Mouse (Mus musculus) megakaryocyte, adult 5-6 weeks (primary cell): ENCODE results near the gene Cdc34. TPM values are rescaled to one million over a fixed set of nuclear protein-coding genes. Genes with fewer than 3 reads are reported as not detected.

Source experiments
- ATAC-seq: 2 replicates; pipeline ENCODE4 v1.8.0; 2016; ENCODE audit warnings: mild to moderate bottlenecking, inconsistent platforms; ENCODE audit not compliant: poor library complexity, severe bottlenecking
- total RNA-seq, 2 experiments: library from RNA; stranded (forward) in 1 of 2; stranded (reverse) in 1 of 2; fragments of 153-499, 151-499 nt in 1 of 2; fragments of 221-1000, 200-1000 nt in 1 of 2; gene quantifications; 2 replicates each; pipeline versions ENCODE4 v1.2.3 to v1.2.4; 2015 to 2017

Gene Cdc34
- total RNA-seq, 2 experiments from 2014 or later, result 52.6 to 100 TPM

GRCm38 (mm10) chr10:79670071-79670888, 11.7 kb upstream of the Cdc34 start:
- peak; percentile 14; the same call in 1 of the 2 replicates for ATAC-seq

GRCm38 (mm10) chr10:79671396-79672087, 10.5 kb upstream of the Cdc34 start:
- ATAC-seq, result no peak

- ATAC-seq, result no peak
These were observed 9.9 kb upstream of the Cdc34 start for GRCm38 (mm10) chr10:79672088-79672455.

GRCm38 (mm10) chr10:79673054-79673453, 8.9 kb upstream of the Cdc34 start:
- ATAC-seq, result no peak

- ATAC-seq, result no peak
These were observed 6.5 kb upstream of the Cdc34 start for GRCm38 (mm10) chr10:79675346-79676035.

GRCm38 (mm10) chr10:79680606-79681495, 1.1 kb upstream of the Cdc34 start:
- no peak for ATAC-seq

GRCm38 (mm10) chr10:79682551-79682915, 538 bp downstream of the Cdc34 start:
- ATAC-seq, result no peak

- ATAC-seq, result no peak
These were observed 1.1 kb downstream of the Cdc34 start for GRCm38 (mm10) chr10:79682916-79683582.

- no peak for ATAC-seq
These were observed 2.0 kb downstream of the Cdc34 start for GRCm38 (mm10) chr10:79683726-79684640.

GRCm38 (mm10) chr10:79684770-79685600, 3.0 kb downstream of the Cdc34 start:
- no peak for ATAC-seq

- no peak for ATAC-seq
These were observed 4.2 kb downstream of the Cdc34 start for GRCm38 (mm10) chr10:79686219-79686618.

- ATAC-seq, result no peak
These were observed 4.7 kb downstream of the Cdc34 start for GRCm38 (mm10) chr10:79686691-79687090.

GRCm38 (mm10) chr10:79687513-79687912, 5.5 kb downstream of the Cdc34 start:
- ATAC-seq, result no peak

GRCm38 (mm10) chr10:79688720-79689119, 6.7 kb downstream of the Cdc34 start, which contains the start of gene Gzmm:
Gzmm (plus strand) TSS chr10:79689020.
- ATAC-seq, result no peak

- no peak for ATAC-seq
These were observed 7.2 kb downstream of the Cdc34 start for GRCm38 (mm10) chr10:79689178-79689577.

GRCm38 (mm10) chr10:79691986-79692548, 10.1 kb downstream of the Cdc34 start:
- no peak for ATAC-seq

- ATAC-seq, result no peak
These were observed 11.8 kb downstream of the Cdc34 start for GRCm38 (mm10) chr10:79693580-79694378.
